Mouse (Mus musculus): ENCODE measurements around the gene Inip.

GRCm38 (mm10) chr4:59829072-59829471 is 27.7 kb upstream of the Inip start:
- TF ChIP-seq TAL1 (IDR thresholded peaks at IDR 0.05; ENCODE audit: low read length) (no peak), GATA1 (IDR thresholded peaks at IDR 0.05; ENCODE audit: low read length) (no peak)
